Mouse (Mus musculus) ES-E14 (cell line): ENCODE measurements at regions not wholly inside any gene's neighbourhood (a gene's known extent, or its start where the extent isn't known, plus 50 kb on each side); places are given as distances from the start of the nearest gene placed in this dataset.

Experiments
- DNase-seq: peaks from one replicate; pipeline ENCODE4 v3.0.0-alpha.2; 2013; ENCODE audit warnings: low read depth, low spot score
- H3K27ac ChIP-seq: 2 replicates; pipeline ENCODE4 v1.5.1; 2012; ENCODE audit warnings: low read depth, mild to moderate bottlenecking, low read length, moderate library complexity, mixed read lengths; ENCODE audit not compliant: poor library complexity, insufficient read depth, severe bottlenecking
- H3K36me3 ChIP-seq: 2 replicates; pipeline ENCODE4 v1.6.1; 2012; ENCODE audit warnings: mild to moderate bottlenecking, low read length, moderate library complexity, mixed read lengths; ENCODE audit not compliant: control insufficient read depth, poor library complexity, insufficient read depth, severe bottlenecking
- H3K4me1 ChIP-seq, 2 experiments: fragments of 150-350 bp in 1 of 2; sonication (generic) in 1 of 2; 2 replicates each; pipeline ENCODE4 v1.6.1; 2012; ENCODE audit warnings: low read length in 2 of 2, mild to moderate bottlenecking in 1 of 2, mixed read lengths in 1 of 2; ENCODE audit not compliant: control insufficient read depth in 2 of 2, insufficient read depth in 2 of 2, poor library complexity in 1 of 2
- H3K4me3 ChIP-seq, 2 experiments: fragments of 150-350 bp in 1 of 2; sonication (generic) in 1 of 2; 2 replicates each; pipeline ENCODE4 v1.5.1; 2012; ENCODE audit warnings: low read length in 2 of 2, low read depth in 1 of 2, mild to moderate bottlenecking in 1 of 2, mixed read lengths in 1 of 2; ENCODE audit not compliant: insufficient read depth in 1 of 2, poor library complexity in 1 of 2, severe bottlenecking in 1 of 2
- H3K9ac ChIP-seq: 2 replicates; pipeline ENCODE4 v1.6.1; 2012; ENCODE audit warnings: low read depth, mild to moderate bottlenecking, low read length, mixed read lengths; ENCODE audit not compliant: poor library complexity, insufficient read depth, severe bottlenecking
- H3K9me3 ChIP-seq: fragments of 150-350 bp; sonication (generic); 2 replicates; pipeline ENCODE4 v1.6.1; 2012; ENCODE audit warnings: low read depth, mild to moderate bottlenecking, low read length; ENCODE audit not compliant: control insufficient read depth, insufficient read depth
- CHD2 ChIP-seq: IDR thresholded peaks from 2 replicates; pipeline ENCODE4 v1.6.1; 2014; ENCODE audit warnings: mild to moderate bottlenecking, low read depth, low read length, inconsistent platforms
- HCFC1 ChIP-seq: IDR thresholded peaks from 2 replicates; pipeline ENCODE4 v1.6.1; 2012; ENCODE audit warnings: low read length, inconsistent platforms, borderline replicate concordance; ENCODE audit not compliant: insufficient read depth
- MAFK ChIP-seq: IDR thresholded peaks from 2 replicates; pipeline ENCODE4 v1.6.1; 2014; ENCODE audit warnings: mild to moderate bottlenecking, low read depth, low read length, inconsistent platforms; ENCODE audit not compliant: insufficient read depth
- ZC3H11A ChIP-seq: IDR thresholded peaks from 2 replicates; pipeline ENCODE4 v1.6.1; 2012; ENCODE audit warnings: low read depth, mild to moderate bottlenecking, inconsistent platforms, low read length, borderline replicate concordance
- ZNF384 ChIP-seq: IDR thresholded peaks from 2 replicates; pipeline ENCODE4 v1.6.1; 2012; ENCODE audit warnings: low read depth, low read length, inconsistent platforms
- in situ Hi-C, 2 experiments: fragments of 600-800 bp; cut with MboI; formaldehyde crosslinking; loops; one replicate each; pipeline ENCODE4 v1.15.1; 2025; ENCODE audit warnings: low sequenced_read_pairs in 2 of 2, inconsistent platforms in 1 of 2; ENCODE audit not compliant: unreplicated experiment in 2 of 2

DNA sequence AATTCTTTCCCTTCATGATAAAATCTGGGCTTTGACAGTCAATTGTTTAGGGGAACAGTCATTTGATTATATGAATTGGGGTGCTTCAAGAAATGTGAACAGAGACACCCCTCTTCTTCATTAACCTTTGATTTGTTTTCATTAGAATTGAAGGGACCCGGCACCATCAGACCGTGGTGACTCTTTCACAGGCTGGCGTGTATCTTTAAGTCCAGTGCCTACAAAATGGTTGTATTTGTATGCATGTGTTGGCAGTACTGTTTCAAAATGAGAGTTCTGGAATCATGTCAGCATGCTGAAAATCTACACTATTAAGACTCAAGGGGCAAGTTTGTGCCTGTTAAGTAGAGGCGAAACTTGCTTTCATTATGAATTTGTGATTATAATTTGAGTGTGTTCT, 108.2 kb downstream of the Ube2e3 start:
- no peak overlapping the region for H3K4me3 ChIP-seq
- H3K27ac ChIP-seq, result no peak overlapping the region
- H3K4me1 ChIP-seq, result no peaks in the 10 kb centered on the region
- in situ Hi-C loops, result no loop called here
- no peak overlapping the region for H3K9ac ChIP-seq
- H3K36me3 ChIP-seq, result no peaks in the 10 kb centered on the region
- no peak for DNase-seq
- H3K9me3 ChIP-seq, result no peaks in the 10 kb centered on the region
- TF ChIP-seq ZC3H11A (no peak), HCFC1 (no peak), MAFK (no peak), ZNF384 (no peak), CHD2 (no peak)

DNA sequence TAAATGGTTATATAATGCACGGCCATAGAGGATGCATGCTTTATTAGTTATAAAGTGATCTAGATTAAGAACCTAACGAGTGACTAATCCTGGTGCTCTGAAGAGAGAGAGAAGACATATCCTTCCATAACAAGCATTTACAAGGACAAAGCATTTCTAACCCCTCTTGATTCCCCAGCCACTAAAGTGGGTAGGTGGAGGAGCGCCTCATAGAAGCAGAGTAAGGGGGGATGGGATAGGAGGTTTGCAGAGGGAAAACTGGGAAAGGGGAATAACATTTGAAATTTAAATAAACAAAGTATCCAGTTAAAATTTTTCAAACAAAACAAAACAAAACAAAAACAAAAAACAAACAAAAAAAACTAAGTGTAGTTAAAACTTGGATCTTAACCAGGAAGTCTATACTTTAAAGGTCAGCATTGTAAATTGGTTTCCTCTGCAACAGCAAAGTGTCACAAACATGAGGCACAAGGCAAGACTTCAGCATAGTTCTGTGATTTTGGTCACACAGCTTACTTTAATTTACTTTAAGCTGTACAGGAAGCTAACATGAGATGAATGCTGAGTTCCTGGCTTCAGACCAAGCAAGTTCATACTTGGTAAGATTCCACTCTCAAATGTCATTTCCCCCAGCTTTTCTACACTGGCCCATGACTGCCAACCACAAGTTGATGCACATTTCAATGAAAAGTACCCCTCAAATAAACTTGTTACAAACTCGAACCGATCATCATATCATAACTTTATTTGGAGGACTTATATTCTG, 109.9 kb downstream of the Ube2e3 start:
- no peak for DNase-seq
- TF ChIP-seq MAFK (no peak), ZC3H11A (no peak), ZNF384 (no peak), HCFC1 (no peak), CHD2 (no peak)
- in situ Hi-C loops, result no loop called here

DNA sequence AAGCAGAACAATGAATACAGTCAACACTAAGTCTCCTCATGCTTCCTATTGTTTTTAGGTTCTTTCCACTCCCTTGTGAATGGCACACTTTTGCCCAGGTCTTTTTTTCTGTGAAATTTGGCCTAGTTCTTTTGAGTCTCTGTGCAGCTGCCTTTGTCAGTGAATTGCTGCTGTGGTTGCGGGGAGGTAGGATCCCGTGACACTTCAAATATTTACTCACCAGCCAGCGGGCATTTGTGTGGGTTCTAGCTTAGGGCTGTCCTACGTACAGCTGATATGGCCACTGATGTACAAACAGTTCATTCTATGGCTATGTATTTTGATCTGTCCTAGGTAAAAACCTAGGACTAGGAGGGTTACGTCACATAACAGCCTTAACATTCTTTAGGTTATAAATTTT, 112.1 kb downstream of the Ube2e3 start:
- Histone ChIP-seq H3K9ac (no peak overlapping the region), H3K27ac (no peak overlapping the region), H3K9me3 (no peaks in the 10 kb centered on the region), H3K36me3 (no peaks in the 10 kb centered on the region), H3K4me3 (no peak overlapping the region), H3K4me1 (no peaks in the 10 kb centered on the region)
- TF ChIP-seq ZC3H11A, result no peak
- no peak for TF ChIP-seq ZNF384
- TF ChIP-seq HCFC1, result no peak
- no peak for TF ChIP-seq CHD2
- no peak for TF ChIP-seq MAFK
- in situ Hi-C loops, result no loop called here
- no peak for DNase-seq

More for the DNA sequence above, 109.9 kb downstream of the Ube2e3 start:
- H3K4me3 ChIP-seq, result no peak overlapping the region
- H3K9me3 ChIP-seq, result no peaks in the 10 kb centered on the region
- H3K27ac ChIP-seq, result no peak overlapping the region
- H3K9ac ChIP-seq, result no peak overlapping the region
- no peaks in the 10 kb centered on the region for H3K4me1 ChIP-seq
- H3K36me3 ChIP-seq, result no peaks in the 10 kb centered on the region

DNA sequence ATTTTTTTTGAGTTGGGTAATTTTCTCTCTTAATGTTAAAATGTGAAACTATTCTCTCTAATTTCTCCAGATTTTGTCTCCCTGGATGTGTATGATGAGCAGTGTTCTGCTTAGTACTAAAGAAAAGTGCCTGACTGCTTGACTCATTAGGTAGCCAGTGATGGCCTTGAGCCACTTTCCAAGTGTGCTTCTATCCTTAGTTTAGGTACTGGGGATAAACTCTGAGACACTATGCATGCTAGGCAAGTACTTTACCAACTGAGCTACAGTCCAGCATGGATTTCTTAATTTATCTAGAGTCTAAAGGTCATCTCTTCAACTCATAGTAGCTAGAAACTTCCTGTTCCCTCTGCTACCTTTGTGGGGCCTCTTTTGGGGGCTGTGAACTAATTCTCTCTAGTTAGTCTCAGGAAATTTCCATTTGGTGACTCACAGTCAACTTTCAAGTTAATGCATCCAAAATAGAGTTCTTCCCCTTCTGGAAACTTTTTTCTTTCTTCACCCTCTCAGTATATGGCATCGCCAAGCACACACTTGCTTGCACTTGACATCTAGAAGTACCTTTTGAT, 112.8 kb downstream of the Ube2e3 start:
- no peak for TF ChIP-seq CHD2
- no peak for TF ChIP-seq HCFC1
- TF ChIP-seq ZNF384, result no peak
- TF ChIP-seq MAFK, result no peak
- TF ChIP-seq ZC3H11A, result no peak
- no peak overlapping the region for H3K4me3 ChIP-seq
- in situ Hi-C loops, result no loop called here
- no peaks in the 10 kb centered on the region for H3K36me3 ChIP-seq
- no peak for DNase-seq
- H3K9me3 ChIP-seq, result no peaks in the 10 kb centered on the region
- H3K4me1 ChIP-seq, result no peaks in the 10 kb centered on the region
- no peak overlapping the region for H3K27ac ChIP-seq
- no peak overlapping the region for H3K9ac ChIP-seq
